Mouse (Mus musculus): ENCODE data around the gene Dusp14. TPM values are rescaled to one million over a fixed set of nuclear protein-coding genes. Genes with fewer than 3 reads are reported as not detected.

Dusp14 gene
- polyA plus RNA-seq (2014; fragmentation: Illumina TruSeq; extraction: RNeasy Lipid Tissue Mini Kit (QIAGEN cat#74804); ENCODE audit: low read depth, low replicate concordance) = 2.4 TPM

DNA sequence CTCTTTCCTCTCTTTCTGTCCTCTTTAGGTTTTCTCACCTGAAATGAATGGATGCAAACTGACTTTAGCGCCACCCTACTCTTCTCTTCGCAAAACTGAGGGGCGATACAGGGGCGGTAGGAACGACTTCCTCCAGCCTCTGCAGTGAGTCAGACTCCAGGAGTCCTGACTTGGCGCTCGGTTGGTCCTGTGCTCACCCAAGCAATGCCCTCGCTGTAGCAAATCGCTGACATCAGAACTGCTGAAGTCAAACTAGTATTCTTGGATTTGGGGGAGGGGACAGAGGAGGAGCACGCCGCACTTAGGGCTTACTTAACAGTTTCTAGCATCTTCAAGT is at the start of gene Dusp14:
Dusp14 (minus strand) TSS at position 228 of the 337 bp plus-strand sequence.

Other genes starting within 250 kb of the Dusp14 start
- 25.4 TPM for gene Hnf1b, start 219.2 kb downstream of the Dusp14 start, polyA plus RNA-seq (2014; fragmentation: Illumina TruSeq; extraction: RNeasy Lipid Tissue Mini Kit (QIAGEN cat#74804); ENCODE audit: low read depth, low replicate concordance)
- gene Ddx52, start 127.2 kb downstream of the Dusp14 start, polyA plus RNA-seq (2014; fragmentation: Illumina TruSeq; extraction: RNeasy Lipid Tissue Mini Kit (QIAGEN cat#74804); ENCODE audit: low read depth, low replicate concordance) = 61.0 TPM
- gene Synrg, start 104.8 kb downstream of the Dusp14 start, polyA plus RNA-seq (2014; fragmentation: Illumina TruSeq; extraction: RNeasy Lipid Tissue Mini Kit (QIAGEN cat#74804); ENCODE audit: low read depth, low replicate concordance) = 24.4 TPM
- gene Tada2a, start 60.3 kb upstream of the Dusp14 start, polyA plus RNA-seq (2014; fragmentation: Illumina TruSeq; extraction: RNeasy Lipid Tissue Mini Kit (QIAGEN cat#74804); ENCODE audit: low read depth, low replicate concordance) = 18.7 TPM
- 24.7 TPM for gene Acaca, start 60.4 kb upstream of the Dusp14 start, polyA plus RNA-seq (2014; fragmentation: Illumina TruSeq; extraction: RNeasy Lipid Tissue Mini Kit (QIAGEN cat#74804); ENCODE audit: low read depth, low replicate concordance)
- gene Gm11437, start 98.2 kb upstream of the Dusp14 start, polyA plus RNA-seq (2014; fragmentation: Illumina TruSeq; extraction: RNeasy Lipid Tissue Mini Kit (QIAGEN cat#74804); ENCODE audit: low read depth, low replicate concordance) = 7.2 TPM